Mouse (Mus musculus): ENCODE measurements around the gene Myf6. TPM values are rescaled to one million over a fixed set of nuclear protein-coding genes. Genes with fewer than 3 reads are reported as not detected.

Myf6 gene
- total and polyA plus RNA-seq, 3 experiments: not detected

- no peak for TF ChIP-seq MEF2A (IDR thresholded peaks at IDR 0.05; ENCODE audit: extremely low read depth, insufficient replicate concordance, low read depth, low read length, poor library complexity, severe bottlenecking)
- no peak for TF ChIP-seq GATA1 (IDR thresholded peaks at IDR 0.05; ENCODE audit: low read depth, low read length)
- TF ChIP-seq MXI1 (IDR thresholded peaks at IDR 0.05; ENCODE audit: low read depth, low read length): no peak
- TF ChIP-seq CHD2 (IDR thresholded peaks at IDR 0.05; ENCODE audit: low read length): no peak
- TF ChIP-seq CTCF (IDR thresholded peaks at IDR 0.05 in 2 of 3, conservative IDR thresholded peaks at IDR 0.05 in 1 of 3; ENCODE audit: control insufficient read depth in 1 of 3, insufficient read depth in 1 of 3, low read depth in 2 of 3, low read length in 3 of 3, poor library complexity in 1 of 3, severe bottlenecking in 1 of 3): no peak
- no peak for TF ChIP-seq NRF1 (IDR thresholded peaks at IDR 0.05; ENCODE audit: insufficient read depth, low read depth, low read length, poor library complexity, severe bottlenecking)
- no peak for TF ChIP-seq ZMIZ1 (IDR thresholded peaks at IDR 0.05; ENCODE audit: low read depth, low read length)
- no peak for TF ChIP-seq ETS1 (IDR thresholded peaks at IDR 0.05; ENCODE audit: low read depth, low read length)
- no peak for TF ChIP-seq E2F4 (IDR thresholded peaks at IDR 0.05; ENCODE audit: borderline replicate concordance, low read depth, low read length)
- TF ChIP-seq TCF12 (IDR thresholded peaks at IDR 0.05; ENCODE audit: low read depth, low read length): no peak
- no peak for TF ChIP-seq TAL1 (IDR thresholded peaks at IDR 0.05; ENCODE audit: low read length)
- TF ChIP-seq JUND (IDR thresholded peaks at IDR 0.05; ENCODE audit: low read depth, low read length): no peak
- no peak for TF ChIP-seq ELF1 (IDR thresholded peaks at IDR 0.05; ENCODE audit: low read depth, low read length)
- TF ChIP-seq MAZ (IDR thresholded peaks at IDR 0.05; ENCODE audit: low read depth, low read length): no peak
- TF ChIP-seq NELFE (IDR thresholded peaks at IDR 0.05; ENCODE audit: low read depth, low read length): no peak
- TF ChIP-seq KAT2A (conservative IDR thresholded peaks at IDR 0.05; ENCODE audit: low read depth, low read length): no peak
- no peak for TF ChIP-seq POLR2AphosphoS5 (IDR thresholded peaks at IDR 0.05; ENCODE audit: borderline replicate concordance, low read depth, low read length)
- H3K9ac ChIP-seq (ENCODE audit: control insufficient read depth, low read depth, low read length, poor library complexity, severe bottlenecking): no peak overlapping the region
- no peaks in the 10 kb centered on the region for H3K4me1 ChIP-seq (ENCODE audit: control insufficient read depth in 1 of 2, insufficient read depth in 2 of 2, low read length in 2 of 2)
- H3K27ac ChIP-seq (ENCODE audit: control insufficient read depth, low read depth, low read length): no peak overlapping the region
- no peak overlapping the region for H3K4me3 ChIP-seq (ENCODE audit: control insufficient read depth in 1 of 2, insufficient read depth in 1 of 2, low read depth in 2 of 2, low read length in 2 of 2)
- no peaks in the 10 kb centered on the region for H3K9me3 ChIP-seq (replicated peaks; ENCODE audit: insufficient read depth, low read length)
- no peaks in the 10 kb centered on the region; a peak in 1 of 4 replicates for H3K27me3 ChIP-seq (ENCODE audit: control insufficient read depth in 1 of 2, insufficient read depth in 2 of 2, low read length in 2 of 2)
- H3K36me3 ChIP-seq (ENCODE audit: control insufficient read depth in 1 of 2, insufficient read depth in 2 of 2, low read length in 2 of 2): no peaks in the 10 kb centered on the region
- DNase-seq (ENCODE audit: low read depth, low spot score): no peak
- H3K79me2 ChIP-seq (ENCODE audit: control insufficient read depth, insufficient read depth, low read length, poor library complexity): no peaks in the 10 kb centered on the region
Observed at GRCm38 (mm10) chr10:107502193-107502592, 7.7 kb upstream of the Myf6 start.

DNA sequence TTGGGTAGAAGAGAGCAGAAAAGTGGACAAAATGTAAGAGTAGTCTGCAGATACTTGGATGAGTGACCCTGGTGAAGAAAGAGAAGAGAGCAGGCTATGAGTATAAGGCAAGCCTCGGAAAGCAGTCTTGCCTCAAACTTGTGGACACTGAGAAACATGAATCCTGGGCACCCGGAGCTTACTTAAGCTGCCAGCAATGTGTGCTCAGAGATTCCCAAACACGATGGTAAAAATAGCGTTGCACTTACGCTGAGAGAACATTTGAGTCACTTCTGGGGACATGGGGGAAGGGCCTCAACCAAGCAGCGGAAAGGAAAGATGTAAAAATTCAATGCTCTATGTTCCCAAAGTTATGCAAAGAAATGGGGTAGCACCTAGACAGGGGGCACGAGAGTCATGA, 5.1 kb upstream of the Myf6 start:
- Histone ChIP-seq H3K9me3 (replicated peaks; ENCODE audit: insufficient read depth, low read length) (no peaks in the 10 kb centered on the region), H3K27ac (ENCODE audit: control insufficient read depth, low read depth, low read length) (no peak overlapping the region), H3K4me3 (ENCODE audit: control insufficient read depth in 1 of 2, insufficient read depth in 1 of 2, low read depth in 2 of 2, low read length in 2 of 2) (no peak overlapping the region), H3K9ac (ENCODE audit: control insufficient read depth, low read depth, low read length, poor library complexity, severe bottlenecking) (no peak overlapping the region), H3K4me1 (ENCODE audit: control insufficient read depth in 1 of 2, insufficient read depth in 2 of 2, low read length in 2 of 2) (no peaks in the 10 kb centered on the region), H3K79me2 (ENCODE audit: control insufficient read depth, insufficient read depth, low read length, poor library complexity) (no peaks in the 10 kb centered on the region), H3K27me3 (ENCODE audit: control insufficient read depth in 1 of 2, insufficient read depth in 2 of 2, low read length in 2 of 2) (no peaks in the 10 kb centered on the region), H3K36me3 (ENCODE audit: control insufficient read depth in 1 of 2, insufficient read depth in 2 of 2, low read length in 2 of 2) (no peaks in the 10 kb centered on the region)
- TF ChIP-seq UBTF (IDR thresholded peaks at IDR 0.05; ENCODE audit: borderline replicate concordance, insufficient read depth, low read depth, low read length): no peak
- no peak for TF ChIP-seq USF2 (IDR thresholded peaks at IDR 0.05; ENCODE audit: borderline replicate concordance in 1 of 2, insufficient read depth in 1 of 2, low read depth in 1 of 2, low read length in 2 of 2)
- no peak for TF ChIP-seq POLR2A (IDR thresholded peaks at IDR 0.05; ENCODE audit: control insufficient read depth in 1 of 2, insufficient read depth in 1 of 2, low read depth in 1 of 2, low read length in 2 of 2, poor library complexity in 1 of 2)
- TF ChIP-seq ZKSCAN1 (IDR thresholded peaks at IDR 0.05; ENCODE audit: low read depth, low read length): no peak
- no peak for TF ChIP-seq GABPA (IDR thresholded peaks at IDR 0.05; ENCODE audit: low read depth, low read length)
- no peak for TF ChIP-seq BHLHE40 (IDR thresholded peaks at IDR 0.05; ENCODE audit: borderline replicate concordance, low read depth, low read length)
- TF ChIP-seq EP300 (IDR thresholded peaks at IDR 0.05; ENCODE audit: low read depth in 1 of 2, low read length in 2 of 2): no peak
- no peak for DNase-seq (ENCODE audit: low read depth, low spot score)

All from MEL (cell line).